Mouse (Mus musculus) B cell, adult 2 months (primary cell): ENCODE data around the gene Ttc27.
"Not testable (repeated sequence)": the region's sequence is repeated elsewhere in the genome, so short reads cannot be mapped to it uniquely, and the experiment has no call there.

Experiments
- DNase-seq, 2 experiments: peaks; one replicate each; pipeline ENCODE4 v3.0.0; 2022

Ttc27 gene

DNA sequence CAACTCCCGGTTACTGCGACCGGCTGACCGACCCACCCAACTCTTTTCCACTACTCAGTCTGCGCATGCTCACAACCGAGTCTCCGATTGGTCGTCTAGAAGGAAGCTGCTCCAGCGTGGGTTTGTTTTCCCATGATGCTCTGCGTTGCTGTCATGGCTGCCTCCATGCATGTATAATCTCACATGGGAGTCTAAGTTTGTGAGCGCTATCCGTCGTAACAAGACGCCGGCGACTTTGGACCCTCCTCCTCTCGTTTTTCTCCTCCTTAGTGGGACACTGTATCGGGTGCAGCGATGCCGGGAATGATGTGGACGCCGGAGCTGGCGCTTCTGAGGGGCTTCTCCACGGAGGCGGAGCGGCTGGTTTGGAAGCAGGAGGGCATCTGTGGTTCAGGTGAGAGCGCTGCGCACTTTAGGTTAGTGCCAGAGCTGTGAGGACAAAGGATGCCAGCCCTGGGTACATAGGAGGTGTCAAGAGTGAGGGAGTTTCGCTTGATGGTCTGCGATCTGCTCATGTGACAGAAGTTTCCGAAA is at the start of gene Ttc27:
Gene Ttc27 (plus strand): TSS at position 115 of the 534 bp plus-strand sequence.
- DNase-seq = peak; percentile 91

DNA sequence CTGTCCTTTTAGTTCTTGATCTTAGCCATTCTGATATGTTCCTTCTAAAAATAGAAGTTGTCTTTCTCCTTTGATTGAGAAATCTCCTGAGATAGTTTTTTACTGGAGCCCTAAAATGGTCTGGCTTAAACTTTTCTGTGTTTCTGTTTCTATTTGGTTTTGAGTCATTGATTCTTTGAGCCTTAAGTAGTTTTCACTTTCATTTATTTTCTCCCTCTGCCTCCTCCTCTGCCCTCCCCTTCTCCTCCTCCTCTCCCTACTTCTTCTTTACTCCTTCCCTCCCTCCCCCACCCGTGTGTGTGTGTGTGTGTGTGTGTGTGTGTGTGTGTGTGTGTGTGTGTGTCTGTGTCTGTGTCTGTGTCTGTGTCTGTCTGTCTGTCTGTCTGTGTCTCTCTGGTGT is 49.5 kb upstream of the Ttc27 start:
- DNase-seq = no peak

DNA sequence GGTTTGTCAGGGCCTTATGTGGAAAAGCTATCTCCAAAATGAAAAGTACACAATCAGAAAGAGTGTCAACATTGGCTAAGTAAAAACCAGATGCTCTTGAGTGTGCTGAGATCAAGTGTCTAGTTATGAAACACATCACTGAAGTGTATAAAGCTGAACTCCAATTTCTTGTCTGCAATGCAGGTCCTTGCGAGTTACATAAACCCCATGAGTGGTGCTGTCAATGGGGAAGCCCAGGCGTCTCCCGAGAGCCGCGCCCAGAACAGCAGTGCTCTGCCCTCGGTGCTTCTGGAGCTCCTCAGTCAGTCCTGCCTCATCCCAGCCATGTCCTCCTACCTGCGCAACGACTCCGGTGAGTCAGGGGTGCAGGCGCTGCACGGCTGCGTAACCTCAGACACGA is 47.5 kb upstream of the Ttc27 start:
- DNase-seq = no peak

DNA sequence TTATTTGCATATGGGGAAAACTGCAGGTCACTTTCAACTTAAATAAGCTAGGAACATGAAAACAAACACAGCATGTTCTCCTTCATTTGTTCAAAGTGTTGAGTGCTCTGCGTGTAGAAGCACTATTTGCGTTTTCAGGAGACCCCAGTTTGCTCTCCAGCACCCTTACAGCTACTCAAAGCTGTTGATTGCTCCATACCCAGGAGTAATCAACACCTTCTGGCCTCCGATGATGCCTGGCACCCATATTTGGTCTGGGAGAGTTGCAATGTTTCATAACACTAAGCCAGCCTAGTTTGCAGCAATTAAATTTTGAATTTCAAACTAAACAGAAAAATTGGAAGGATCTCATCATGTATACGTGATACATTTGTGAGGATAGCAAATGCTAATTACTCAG is 45.1 kb upstream of the Ttc27 start:
- no peak for DNase-seq

DNA sequence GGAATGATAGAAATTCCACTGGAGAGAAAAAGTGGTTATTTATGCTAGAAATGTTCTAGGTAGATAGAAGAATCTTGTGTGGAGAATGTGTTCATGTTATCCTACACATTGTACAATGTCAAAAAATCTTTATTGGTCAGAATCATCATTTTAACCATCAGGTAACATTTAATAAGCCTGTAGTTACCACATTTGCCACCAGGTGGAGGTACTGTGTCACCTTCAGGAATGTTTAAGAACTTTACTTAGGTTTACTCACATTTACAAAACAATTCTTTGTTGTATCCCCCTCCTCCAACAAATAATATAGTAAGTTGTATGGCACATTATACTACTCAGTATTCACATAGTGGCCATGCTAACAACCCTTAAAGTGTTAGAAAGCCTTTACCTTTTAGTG is 44.3 kb upstream of the Ttc27 start:
- DNase-seq = peak; percentile 55 to 61

DNA sequence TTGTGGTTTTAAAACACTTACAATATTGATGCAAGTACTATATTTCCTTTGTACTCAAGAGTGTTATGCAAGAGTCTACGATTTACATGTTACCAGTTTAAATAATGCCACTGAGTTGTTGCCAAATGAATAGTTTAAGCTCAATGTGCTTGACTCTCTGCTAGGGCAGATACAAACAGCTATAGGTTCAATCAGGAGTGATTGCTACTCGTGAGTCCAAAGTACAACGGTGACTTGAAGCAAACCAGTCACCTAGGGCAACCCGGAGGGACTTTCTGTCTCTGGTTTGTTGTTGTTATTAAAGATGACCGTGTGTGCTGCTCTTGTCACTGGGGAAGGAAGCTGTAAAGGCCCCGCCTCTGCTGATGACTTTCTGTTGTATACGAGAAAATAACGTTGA is 39.5 kb upstream of the Ttc27 start:
- DNase-seq = no peak

DNA sequence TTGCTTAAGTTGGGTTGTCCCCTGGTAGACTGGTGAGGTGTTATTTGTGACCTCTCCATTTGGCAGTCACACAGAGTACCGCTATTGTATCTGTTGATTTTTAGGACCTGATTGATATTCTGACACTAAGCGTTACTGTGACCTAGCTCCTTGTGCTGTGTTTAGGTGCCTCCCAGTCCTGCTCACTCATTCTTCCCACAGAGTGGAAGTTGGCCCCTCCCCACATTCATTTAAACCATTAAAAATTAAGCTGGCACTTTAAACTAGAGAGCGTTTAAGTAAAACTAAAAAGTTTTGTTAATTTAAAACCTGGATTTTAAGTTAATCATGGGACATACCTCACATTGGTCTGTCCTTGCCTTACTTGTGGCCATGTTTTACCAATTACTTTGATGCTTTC is 32.6 kb upstream of the Ttc27 start:
- DNase-seq = no peak

DNA sequence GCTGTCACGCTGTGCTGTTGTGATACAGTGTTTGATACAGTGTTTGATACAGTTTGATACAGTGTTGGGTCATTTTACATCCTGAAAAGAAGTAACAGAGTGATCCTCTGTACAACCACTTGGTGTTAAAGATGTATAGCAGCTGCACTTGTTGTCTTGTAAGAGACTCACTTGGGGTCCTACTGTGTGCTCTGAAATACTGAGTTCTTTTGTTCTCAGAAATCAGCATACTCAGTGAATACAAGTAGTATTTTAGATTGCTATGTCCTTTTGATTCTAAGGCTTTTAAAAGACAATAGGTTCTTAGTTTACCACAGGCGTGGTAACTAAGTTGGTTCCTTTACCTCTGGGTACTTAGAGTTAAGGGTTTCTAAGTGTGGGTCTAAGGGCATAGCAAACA is 29.0 kb upstream of the Ttc27 start:
- no peak for DNase-seq

DNA sequence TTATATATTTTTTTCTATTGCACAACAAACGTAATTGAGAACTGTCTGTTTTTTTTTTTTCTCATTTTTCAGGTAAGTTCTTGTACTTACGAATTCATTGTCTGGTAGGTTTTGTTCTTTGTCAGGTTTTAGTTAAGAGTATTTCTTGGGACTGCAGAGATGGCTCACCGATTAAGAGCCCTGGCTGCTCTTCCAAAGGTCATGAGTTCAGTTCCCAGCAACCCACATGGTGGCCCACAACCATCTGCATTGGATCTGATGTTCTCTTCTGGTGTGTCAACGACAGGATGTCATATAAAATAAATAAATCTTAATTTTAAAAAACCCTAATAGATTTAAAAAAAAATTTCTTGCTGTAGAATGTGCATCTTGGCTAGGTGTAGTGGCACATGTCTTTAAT is 28.1 kb upstream of the Ttc27 start:
- no peak for DNase-seq

DNA sequence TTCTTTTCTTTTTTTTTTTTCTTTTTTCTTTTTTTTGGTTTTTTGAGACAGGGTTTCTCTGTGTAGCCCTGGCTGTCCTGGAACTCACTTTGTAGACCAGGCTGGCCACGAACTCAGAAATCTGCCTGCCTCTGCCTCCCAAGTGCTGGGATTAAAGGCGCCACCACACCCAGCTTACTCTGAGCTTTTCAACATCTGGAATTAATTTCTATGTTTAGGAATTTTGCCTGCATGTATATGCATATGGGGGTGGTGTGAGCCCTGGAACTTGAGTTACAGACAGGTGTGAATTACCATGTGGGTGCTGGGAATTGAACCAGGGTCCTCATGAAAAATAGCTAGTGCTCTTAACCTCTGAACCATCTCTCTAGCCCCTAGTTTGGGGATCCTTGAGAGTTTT is 15.9 kb upstream of the Ttc27 start:
- not testable (repeated sequence) for DNase-seq

DNA sequence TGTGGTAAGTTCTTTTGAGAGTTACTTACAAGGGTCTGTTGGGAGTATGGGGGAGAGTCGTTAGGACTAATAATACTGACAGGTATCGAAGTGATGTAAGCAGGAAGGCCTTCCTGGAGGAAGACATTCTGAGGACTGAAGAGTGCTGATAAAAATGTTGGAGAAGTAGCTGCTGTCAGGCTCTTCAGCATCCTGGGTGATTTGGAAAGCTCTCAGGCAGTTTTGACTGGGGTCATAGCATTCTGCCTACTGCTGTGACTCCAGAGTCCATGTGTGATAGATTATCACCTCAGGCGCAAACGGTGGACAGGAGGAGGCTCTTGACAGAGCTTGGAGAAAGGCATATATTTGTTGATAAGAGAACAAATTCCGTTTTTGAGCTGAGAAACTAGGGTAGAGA is 12.1 kb upstream of the Ttc27 start:
- no peak for DNase-seq

DNA sequence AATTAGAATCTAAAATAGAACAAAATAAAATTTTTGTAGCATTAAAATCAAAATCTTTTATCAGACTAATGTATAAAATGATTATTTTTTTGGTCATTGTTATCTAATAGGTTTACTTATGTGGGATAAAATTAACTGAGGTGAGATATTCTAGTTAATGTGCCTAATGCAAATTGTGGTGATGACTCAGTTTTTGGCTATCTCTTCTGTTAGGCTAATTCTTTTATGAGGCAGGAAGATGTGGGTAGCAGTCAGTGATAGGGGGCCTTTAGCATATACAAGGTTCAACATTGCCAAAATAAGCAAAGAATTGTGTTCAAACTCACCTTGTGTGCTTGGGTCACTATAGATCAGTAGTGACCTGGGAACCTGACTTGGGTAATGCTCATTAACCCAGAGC is 10.9 kb upstream of the Ttc27 start:
- DNase-seq = no peak

DNA sequence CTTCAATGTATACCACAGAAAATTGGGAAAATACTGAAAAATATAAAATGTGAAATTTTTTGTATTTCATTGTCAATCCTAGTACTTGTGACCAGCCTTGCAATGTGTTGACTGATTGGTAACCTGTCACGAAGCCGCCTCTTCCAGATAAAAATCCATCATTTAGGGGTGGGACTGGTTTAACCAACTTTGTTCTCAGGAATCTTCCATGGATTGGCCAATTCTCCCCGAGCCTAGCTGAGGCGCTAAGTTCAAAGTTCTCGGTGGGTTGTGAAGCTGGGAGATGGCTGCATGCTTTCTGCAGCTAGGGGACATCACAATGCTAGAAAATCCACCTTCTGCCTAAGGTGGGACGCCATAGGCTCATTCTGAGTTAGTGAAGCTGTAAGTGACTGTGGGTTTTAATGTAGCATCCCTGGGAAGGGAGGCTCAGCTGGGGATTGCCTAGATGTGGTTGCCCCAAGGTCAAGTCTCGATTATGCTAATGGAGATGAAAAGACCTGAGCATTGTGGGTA is 9.8 kb upstream of the Ttc27 start:
- no peak for DNase-seq

DNA sequence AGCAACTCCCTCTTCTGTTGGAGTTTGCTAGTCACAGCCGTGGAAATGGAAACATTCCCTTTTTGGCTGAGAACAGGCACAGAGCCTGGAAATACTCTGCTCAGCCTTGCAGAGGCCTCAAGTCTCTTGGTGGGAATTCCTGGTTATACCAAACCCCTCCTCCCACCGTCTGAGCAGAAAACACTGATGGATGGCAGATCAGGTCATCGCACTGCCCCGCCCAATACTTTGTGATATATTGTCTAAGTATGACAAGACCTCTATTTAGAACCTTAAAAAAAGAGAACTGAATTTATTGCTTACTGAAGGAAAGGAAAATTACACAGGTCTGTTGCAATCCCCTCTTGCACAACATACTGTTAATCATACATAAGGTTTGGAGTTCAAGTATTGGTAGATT is 6.8 kb upstream of the Ttc27 start:
- DNase-seq = no peak

DNA sequence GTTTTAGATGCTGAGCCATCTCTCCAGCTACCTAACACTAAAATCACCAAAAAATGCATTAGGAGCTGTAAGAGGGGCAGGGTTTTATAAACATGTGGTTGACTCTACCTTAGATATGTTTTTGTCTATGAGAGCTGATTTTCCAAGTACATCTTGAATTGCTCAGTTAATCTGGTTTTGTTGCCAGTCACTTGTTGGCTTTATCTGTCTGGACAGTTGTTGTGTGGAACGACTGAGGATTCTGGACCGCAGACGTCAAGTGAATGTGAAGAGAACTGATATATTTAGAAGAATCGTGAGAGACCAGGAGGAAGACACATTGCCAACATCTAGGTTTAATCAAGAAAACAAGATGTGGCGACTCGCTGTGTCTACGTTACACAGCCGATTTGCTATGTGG is 5.9 kb upstream of the Ttc27 start:
- no peak for DNase-seq

DNA sequence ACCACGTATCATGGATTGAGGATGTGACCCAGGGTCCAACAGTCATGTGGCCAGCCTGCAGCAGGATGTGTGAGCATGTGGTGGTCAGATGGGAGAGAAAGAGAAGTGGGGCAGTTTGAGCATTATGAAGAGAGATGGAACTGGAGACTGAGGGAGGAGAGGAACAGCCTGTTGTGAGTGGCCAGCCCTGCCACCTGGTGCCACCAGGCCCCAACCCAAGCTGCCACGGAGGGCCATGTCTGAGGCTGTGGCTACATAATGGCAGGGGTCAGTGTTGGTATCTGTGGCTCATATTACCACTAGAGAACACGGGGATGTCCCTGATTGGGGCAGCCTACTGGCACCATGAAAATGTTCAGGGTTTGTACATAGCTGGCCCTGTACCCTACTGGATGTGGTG is 2.4 kb upstream of the Ttc27 start:
- DNase-seq = no peak

DNA sequence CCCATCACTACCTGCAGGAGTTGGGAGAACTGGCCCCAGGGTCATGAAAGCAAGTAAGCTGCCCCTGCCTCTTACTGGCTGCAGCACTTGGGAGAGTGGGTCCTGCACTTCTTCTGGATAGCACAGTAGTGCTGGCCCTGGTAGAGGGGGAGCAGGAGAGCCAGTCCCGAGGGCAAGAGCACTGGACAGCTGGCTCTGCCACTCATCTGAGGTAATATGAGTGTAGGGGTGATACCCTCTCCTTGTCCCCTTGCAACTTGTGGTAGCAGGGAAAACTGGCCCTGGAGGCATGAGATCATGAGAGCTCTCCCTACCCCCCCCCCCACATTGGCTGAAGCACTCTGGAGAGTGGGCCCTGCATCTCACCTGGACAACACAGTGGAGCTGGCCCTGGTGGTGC is 1.8 kb upstream of the Ttc27 start:
- DNase-seq = no peak

DNA sequence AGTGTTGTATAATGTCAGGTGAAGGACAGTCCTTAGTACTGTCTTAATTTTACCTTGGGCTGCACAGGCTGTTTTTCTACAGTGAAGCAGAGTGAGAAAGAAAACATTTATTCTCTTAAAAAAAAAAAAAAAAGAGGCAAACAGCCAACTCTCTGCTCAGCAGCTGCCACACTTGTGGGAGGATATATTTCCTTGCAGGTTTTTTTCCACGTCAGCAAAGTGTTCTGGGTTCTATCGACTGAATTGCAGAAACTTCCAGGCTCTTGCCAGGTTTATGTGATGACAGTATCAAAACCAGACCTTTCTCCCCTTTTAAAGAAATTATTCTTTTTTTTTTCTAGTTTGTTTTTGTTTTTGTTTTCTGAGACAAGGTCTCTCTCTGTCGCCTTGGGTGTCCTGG is 889 bp upstream of the Ttc27 start:
- no peak for DNase-seq

DNA sequence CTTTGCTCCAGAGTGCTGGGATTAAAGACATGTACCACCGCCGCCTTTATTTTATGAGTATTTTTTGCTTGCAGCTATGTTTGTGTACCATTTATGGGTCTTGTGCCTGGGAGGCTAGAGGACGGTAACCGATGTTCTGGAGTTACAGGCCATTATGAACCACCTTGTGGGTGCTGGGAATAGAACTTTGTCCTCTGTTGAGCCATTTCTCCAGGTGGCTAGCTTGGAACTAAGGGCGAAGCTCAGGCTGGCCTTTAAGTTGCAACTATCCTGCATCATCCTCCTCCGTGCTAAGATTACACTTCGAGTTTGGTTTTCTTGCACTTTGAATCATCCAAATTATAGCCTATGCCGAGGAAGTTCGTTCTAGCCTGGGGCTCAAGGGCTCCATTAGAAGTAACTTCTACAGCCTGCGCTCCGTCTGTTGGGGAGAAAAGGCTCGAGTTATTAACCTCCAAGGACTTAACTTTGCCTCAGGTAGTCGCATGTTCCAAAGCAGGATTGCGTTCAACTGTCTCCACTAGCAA is 378 bp upstream of the Ttc27 start:
- DNase-seq = no peak

DNA sequence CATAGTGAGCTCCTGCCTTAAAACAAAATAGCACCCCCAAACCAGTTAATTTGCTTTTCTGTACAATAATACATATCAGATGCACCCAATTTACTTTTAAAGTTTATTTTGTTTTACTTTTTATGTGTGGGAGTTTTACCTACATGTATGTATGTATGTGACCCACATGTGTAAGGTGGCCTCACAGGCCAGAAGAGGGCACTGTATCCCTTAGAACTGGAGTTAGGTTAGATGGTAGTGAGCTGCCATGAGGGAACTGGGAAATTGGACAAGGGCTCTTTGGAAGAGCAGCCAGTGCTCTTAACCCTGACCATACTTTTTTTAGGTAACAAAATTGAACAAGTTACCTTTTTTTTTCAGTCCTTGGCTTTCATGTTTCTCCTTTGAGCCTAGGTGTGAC is 15.3 kb downstream of the Ttc27 start:
- no peak for DNase-seq

DNA sequence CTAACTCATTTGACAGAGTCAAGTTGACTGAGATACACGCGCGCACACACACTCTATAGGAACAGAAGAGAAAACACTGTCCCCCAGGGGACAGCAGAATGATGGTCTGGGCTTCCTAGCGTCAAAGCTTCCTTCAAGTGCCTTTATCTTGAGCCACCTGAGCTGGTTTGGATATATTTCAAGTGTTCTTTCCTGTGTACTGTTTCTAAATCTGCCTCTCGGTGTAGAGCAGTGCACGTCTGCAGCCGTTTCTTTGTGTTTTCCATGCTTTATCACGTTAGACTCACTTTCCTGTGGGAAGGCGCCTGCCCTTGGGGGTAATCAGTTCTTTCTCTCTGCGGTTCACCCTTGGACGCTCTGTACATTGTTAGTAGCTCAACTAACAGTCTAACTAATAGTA is 17.9 kb downstream of the Ttc27 start:
- no peak for DNase-seq

DNA sequence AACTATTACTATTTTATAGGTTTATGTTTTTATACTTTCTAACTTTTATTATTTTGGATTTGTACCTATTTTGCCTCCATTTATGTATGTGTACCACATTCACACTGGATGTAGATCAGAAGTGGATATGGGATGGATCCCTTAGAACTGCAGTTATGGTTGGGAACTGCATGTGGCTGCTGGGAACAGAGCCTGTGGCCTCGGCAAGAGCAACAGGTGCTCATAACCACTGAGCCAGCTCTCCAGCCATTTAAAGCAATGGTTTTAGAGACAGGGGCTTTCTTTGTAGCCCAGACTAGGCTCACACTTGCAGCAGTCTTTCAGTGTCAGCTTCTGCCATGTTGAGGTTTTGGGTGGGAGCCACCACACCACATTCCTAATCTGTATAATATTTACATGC is 32.1 kb downstream of the Ttc27 start:
- no peak for DNase-seq

DNA sequence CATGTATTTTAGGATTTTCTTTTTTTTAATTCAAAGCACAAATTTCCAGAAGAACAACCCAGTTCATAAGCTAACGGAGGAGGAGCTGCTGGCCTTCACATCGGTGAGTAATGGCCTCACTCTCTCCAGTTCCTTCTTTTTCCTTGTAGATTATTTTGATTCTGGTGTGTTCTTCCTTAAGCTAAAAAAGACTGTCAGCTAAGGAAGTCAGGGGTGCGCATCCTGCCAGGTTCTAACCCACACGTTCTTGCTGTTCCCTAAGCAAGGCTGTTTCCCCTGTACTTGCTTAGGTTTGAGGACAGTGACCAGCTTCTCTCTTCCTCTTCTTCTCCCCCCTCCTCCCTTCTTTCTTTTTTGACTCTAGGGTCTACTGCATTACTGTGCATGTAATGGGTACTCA is 33.5 kb downstream of the Ttc27 start:
- no peak for DNase-seq

DNA sequence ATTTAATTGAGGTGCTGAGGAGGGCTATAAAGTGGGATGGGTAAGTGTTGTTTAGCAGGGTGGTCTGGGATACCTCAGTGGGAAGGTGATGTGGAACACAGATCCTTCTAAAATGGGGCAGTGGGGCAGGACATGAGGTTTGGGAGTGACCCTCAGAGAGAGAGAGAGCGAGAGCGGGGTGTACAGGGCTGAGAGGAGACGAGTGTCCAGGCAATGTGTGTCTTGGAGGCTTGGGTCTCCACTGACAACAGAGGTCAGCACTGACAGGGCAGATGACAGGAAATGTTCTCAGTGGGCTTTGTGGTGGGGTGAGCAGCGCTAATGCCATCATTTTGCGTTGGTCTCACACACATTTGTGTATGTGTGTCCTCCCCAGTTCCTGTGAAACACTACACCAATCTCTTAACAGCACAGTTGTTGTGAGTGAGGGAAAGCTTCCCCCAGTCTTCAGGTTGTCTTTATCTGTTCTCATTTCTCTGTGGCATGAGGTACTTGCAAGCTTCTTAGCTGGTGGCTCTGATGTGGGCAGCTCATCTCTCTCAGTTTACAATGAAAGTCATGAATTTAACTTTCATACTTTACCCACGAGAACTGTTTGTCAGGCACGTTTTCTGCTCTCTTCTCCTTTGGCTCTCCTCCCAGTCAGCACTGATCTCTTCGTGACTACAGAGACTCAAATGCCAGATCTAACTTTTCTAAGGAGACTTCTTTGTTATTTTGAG is 35.5 kb downstream of the Ttc27 start:
- no peak for DNase-seq

DNA sequence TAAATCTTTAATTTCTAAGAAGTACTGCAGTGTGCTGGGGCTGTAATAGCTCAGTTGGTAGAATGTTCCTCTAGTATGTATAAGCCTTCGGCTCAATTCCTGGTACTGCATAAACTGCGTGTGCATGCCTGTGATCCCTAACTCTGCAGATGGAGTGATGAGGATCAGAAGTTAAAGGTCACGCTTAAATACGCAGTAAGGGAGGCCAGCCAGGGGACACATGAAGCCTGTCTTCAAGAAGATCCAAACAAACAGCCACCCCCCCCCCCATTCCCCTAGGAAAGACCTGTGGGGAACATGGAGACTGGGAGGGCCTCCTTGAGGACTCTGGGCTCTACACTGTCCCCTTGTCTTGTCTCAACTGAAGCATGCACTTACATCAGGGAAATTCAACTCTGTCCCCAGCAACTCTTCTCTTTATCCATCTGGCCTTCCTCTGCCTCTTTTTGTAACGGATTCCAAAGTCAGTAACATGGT is 36.1 kb downstream of the Ttc27 start:
- DNase-seq = no peak
